Mouse (Mus musculus): ENCODE results near the gene Banf1. TPM values are rescaled to one million over a fixed set of nuclear protein-coding genes. Genes with fewer than 3 reads are reported as not detected.

Gene Banf1
- polyA plus RNA-seq (2017; shearing (Covaris generic)): 156 TPM

DNA sequence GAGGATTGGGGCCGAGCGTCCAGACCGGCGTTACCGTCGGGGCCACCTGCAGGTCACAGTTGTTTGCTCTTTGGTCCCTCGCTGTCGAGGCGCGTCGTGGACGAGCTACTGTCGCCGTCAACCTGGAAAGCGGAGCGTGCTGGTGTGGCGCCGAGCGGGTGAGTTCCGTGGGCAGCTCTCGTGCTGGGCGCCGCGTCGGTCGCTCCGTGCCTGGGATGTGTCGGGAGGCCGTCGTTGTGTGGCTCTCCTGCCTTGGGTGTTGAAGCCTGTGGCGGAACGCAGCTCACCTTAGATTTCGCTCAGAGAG lies at the start of gene Banf1:
Gene Banf1 (minus strand): TSS at position 116 of the 307 bp plus-strand sequence.

DNA sequence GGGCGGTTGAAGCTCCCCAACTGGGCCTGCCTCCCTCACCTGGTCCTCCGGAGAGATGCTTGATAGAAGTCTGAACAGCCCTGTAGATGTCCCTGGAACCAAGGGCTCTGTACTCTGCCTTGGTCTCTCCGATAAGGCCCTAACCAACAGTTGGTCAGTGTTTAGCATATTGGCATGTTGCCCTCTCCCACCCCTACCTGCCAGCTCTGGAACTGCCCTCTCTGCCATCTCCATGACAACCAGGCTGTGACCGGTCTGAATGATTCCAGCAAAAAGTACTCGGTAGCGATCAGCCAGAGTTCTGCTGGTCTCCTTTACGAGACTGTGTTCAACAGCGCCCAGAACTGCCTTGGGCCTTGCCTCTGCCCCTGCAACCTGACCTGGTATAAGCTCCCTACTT lies 35.3 kb upstream of the Banf1 start, which contains the start of gene Tsga10ip:
Gene Tsga10ip (minus strand): TSS at position 234 of the 400 bp plus-strand sequence.

DNA sequence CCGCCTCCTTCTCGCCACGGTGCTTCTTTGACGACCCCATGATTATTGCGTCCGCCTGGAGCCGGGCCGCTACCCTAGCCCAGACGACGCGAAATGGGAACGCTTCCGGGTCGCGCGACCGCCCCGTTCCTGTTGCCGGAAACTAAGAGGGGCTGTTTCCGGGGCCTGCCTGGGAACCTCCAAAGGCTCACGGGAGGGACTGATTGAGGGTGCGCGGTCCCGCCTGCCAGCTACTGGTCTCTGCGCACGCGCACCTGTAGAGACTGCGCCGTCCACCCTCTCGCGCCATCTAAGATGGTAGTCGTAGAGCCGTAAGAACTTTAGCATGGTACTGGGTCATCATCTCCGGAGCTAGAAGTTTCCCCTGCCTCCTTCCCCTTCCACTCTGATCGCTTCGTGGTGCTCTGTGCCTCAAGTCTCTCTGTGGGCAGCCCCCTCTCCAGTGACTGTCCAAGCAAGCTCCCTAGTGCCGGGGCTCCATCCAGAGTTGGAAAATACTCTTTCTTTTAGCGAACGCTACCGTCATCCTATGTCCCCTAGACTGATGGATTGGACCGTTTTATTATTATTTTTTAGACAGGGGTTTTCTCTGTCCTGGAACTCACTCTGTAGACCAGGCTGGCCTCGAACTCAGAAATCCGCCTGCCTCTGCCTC lies 21.7 kb upstream of the Banf1 start, which contains the start of gene Sart1:
Gene Sart1 (minus strand): TSS at position 116 of the 655 bp plus-strand sequence.

DNA sequence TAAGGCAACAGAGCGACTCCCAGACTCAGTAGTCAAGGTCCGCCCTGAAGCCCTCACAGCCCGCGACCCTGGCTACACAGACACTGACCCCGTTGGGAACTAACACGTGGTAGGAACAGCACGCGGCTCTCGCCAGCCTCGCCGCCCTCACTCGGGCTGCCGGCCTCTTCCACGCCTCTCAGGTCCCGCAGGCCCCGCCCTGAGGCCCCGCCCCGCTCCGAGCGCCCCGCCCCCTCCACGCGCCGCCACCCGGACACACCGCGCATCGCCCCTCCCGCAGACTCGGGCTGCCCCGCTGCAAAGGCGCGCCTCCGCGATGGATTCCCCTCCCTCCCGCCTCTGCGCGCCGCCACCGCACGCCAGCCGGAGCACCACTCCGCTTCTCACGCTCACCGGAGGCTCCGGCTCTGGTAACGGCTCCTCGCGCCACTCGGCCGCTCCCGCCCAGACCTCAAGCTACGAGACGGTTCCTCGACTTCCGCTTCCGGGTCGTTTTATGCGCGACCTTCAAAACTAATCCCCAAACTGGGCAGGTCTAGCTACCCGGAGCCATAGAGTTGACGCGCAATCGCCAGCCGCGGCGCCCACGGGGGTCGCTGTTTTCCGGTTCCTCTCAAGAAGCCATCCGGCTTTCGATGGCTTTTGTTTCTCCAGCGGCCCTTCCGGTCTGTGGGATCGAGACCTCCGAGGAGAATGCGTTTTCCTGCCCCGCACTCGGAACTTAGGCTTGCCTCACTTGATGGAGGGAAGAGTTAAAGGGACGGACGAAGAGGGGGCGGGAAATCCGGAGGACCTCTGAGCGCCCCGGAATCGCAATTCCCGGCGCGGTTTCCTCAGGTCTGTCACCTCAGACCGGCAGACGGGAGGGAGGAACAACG lies 554 bp downstream of the Banf1 start, which contains the start of gene Eif1ad:
Gene Eif1ad (plus strand): TSS at position 567 of the 878 bp plus-strand sequence.

DNA sequence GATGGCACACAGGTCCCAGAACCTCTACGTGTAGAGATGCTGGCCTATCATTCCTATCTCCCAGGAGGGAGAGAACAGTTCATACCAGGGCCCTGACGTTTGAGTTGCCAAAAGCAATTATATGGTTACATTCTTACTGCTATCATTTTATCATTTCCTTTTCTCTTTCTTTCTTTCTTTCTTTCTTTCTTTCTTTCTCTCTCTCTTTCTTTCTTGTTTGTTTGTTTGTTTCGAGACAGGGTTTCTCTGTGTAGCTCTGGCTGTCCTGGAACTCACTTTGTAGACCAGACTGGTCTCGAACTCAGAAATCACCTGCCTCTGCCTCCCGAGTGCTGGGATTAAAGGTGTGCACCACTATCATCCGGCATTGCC lies 17.5 kb downstream of the Banf1 start, which contains the start of gene Cst6:
Gene Cst6 (minus strand): TSS at position 73 of the 372 bp plus-strand sequence.

DNA sequence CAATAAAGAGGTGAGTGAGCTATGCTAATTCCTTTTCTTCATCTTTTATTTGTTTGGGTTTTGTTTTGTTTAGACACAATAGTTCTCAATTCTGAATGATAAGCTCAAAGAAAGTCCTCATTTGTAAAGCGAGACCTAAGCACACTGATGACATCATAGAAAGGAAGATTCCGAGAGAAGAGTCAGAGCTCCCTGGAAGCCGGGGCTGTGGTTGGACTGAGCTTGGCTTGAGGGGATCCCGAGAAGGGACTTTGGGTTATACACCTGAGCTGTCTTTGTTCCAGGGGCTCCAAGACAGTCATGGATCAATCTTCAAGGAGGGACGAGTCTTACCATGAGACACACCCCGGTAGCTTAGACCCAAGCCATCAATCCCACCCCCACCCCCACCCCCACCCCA lies 31.5 kb downstream of the Banf1 start, which contains the start of gene Catsper1:
Gene Catsper1 (plus strand): TSS at position 301 of the 400 bp plus-strand sequence.

Other genes with a start within 250 kb of the Banf1 start
- gene Klc2, start 248.6 kb downstream of the Banf1 start, polyA plus RNA-seq (2017; shearing (Covaris generic)): 2.6 TPM
- 95.2 TPM for gene Pacs1, start 94.0 kb downstream of the Banf1 start, polyA plus RNA-seq (2017; shearing (Covaris generic))
- gene Sf3b2, start 71.7 kb downstream of the Banf1 start, polyA plus RNA-seq (2017; shearing (Covaris generic)): 294 TPM
- gene Gal3st3, start 68.8 kb downstream of the Banf1 start, polyA plus RNA-seq (2017; shearing (Covaris generic)): not detected
- gene Catsper1, start 31.4 kb downstream of the Banf1 start, polyA plus RNA-seq (2017; shearing (Covaris generic)): not detected
- 0.65 TPM for gene Cst6, start 17.6 kb downstream of the Banf1 start, polyA plus RNA-seq (2017; shearing (Covaris generic))
- 35.1 TPM for gene Eif1ad, start 427 bp downstream of the Banf1 start, polyA plus RNA-seq (2017; shearing (Covaris generic))
- 218 TPM for gene Sart1, start 21.5 kb upstream of the Banf1 start, polyA plus RNA-seq (2017; shearing (Covaris generic))
- not detected for gene Tsga10ip, start 35.4 kb upstream of the Banf1 start, polyA plus RNA-seq (2017; shearing (Covaris generic))
- gene Drap1, start 57.8 kb upstream of the Banf1 start, polyA plus RNA-seq (2017; shearing (Covaris generic)): 175 TPM
- gene AI837181, start 58.0 kb upstream of the Banf1 start, polyA plus RNA-seq (2017; shearing (Covaris generic)): 24.5 TPM
- gene Fosl1, start 80.4 kb upstream of the Banf1 start, polyA plus RNA-seq (2017; shearing (Covaris generic)): 0.77 TPM
- gene Ccdc85b, start 90.7 kb upstream of the Banf1 start, polyA plus RNA-seq (2017; shearing (Covaris generic)): 4.4 TPM
- 68.1 TPM for gene Fibp, start 93.4 kb upstream of the Banf1 start, polyA plus RNA-seq (2017; shearing (Covaris generic))
- gene Ctsw, start 101.3 kb upstream of the Banf1 start, polyA plus RNA-seq (2017; shearing (Covaris generic)): 191 TPM
- gene Efemp2, start 106.8 kb upstream of the Banf1 start, polyA plus RNA-seq (2017; shearing (Covaris generic)): 0.86 TPM
- 24.6 TPM for gene Mus81, start 121.2 kb upstream of the Banf1 start, polyA plus RNA-seq (2017; shearing (Covaris generic))
- 2,701 TPM for gene Cfl1, start 123.3 kb upstream of the Banf1 start, polyA plus RNA-seq (2017; shearing (Covaris generic))
- gene 1700020D05Rik, start 136.6 kb upstream of the Banf1 start, polyA plus RNA-seq (2017; shearing (Covaris generic)): not detected
- gene Snx32, start 143.4 kb upstream of the Banf1 start, polyA plus RNA-seq (2017; shearing (Covaris generic)): 3.8 TPM
- gene Ovol1, start 193.5 kb upstream of the Banf1 start, polyA plus RNA-seq (2017; shearing (Covaris generic)): not detected
- 8.2 TPM for gene Ap5b1, start 200.9 kb upstream of the Banf1 start, polyA plus RNA-seq (2017; shearing (Covaris generic))
- 84.3 TPM for gene Rnaseh2c, start 234.7 kb upstream of the Banf1 start, polyA plus RNA-seq (2017; shearing (Covaris generic))
- gene Kat5, start 243.1 kb upstream of the Banf1 start, polyA plus RNA-seq (2017; shearing (Covaris generic)): 66.5 TPM

Measured in effector memory CD4-positive, alpha-beta T cell, adult 5 months (primary cell).